Mouse (Mus musculus) brown adipose tissue, adult 24 weeks (tissue): Measurements from ENCODE around the gene Adh1. TPM values are rescaled to one million over a fixed set of nuclear protein-coding genes. Genes with fewer than 3 reads are reported as not detected.

Source experiments
- H3K27ac ChIP-seq: fragments of 200-500 bp; replicated peaks from 2 replicates; pipeline ENCODE4 v1.5.1; 2012; ENCODE audit warnings: low read depth, mild to moderate bottlenecking, low read length
- H3K4me1 ChIP-seq: fragments of 200-500 bp; 2 replicates; pipeline ENCODE4 v1.6.1; 2012; ENCODE audit warnings: low read length, mixed read lengths; ENCODE audit not compliant: control insufficient read depth, insufficient read depth, insufficient read length
- H3K4me3 ChIP-seq: fragments of 200-500 bp; 2 replicates; pipeline ENCODE4 v1.5.1; 2012; ENCODE audit warnings: low read depth, mild to moderate bottlenecking, low read length, moderate library complexity; ENCODE audit not compliant: insufficient read depth
- polyA plus RNA-seq: library from polyadenylated mRNA; stranded (reverse); fragments of >200 nt; gene quantifications from 2 replicates; pipeline ENCODE4 v1.2.4, GENCODE M21; 2012; ENCODE audit not compliant: missing spikeins, insufficient read depth, insufficient read length

Adh1 gene
- polyA plus RNA-seq, 1 experiment, result 171 TPM

DNA sequence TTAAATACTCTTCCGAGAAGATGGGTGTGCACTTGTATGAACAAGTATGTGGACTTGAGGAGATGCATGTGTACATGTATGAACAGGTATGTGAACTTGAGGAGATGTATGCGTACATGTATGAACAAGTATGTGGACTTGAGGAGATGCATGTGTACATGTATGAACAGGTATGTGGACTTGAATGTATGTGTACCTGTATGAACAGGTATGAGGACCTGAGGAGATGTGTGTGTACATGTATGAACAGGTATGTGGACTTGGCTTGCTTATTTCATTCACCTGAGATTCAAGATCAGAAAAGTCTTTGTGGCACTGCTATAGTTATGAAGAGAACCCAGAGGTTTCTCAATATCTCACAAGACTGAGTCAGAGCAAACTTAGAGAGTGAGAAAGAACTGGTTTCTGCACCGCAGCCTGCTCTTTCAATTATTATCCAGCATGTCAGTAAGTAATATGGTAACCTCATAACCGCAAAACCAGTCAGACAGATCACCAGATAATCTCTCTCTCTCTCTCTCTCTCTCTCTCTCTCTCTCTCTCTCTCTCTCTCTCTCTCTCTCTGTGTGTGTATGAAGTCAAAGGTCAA lies 30.8 kb downstream of the Adh1 start:
- Histone ChIP-seq H3K4me1 (no peaks in the 10 kb centered on the region), H3K27ac (no peak overlapping the region), H3K4me3 (no peak overlapping the region)

DNA sequence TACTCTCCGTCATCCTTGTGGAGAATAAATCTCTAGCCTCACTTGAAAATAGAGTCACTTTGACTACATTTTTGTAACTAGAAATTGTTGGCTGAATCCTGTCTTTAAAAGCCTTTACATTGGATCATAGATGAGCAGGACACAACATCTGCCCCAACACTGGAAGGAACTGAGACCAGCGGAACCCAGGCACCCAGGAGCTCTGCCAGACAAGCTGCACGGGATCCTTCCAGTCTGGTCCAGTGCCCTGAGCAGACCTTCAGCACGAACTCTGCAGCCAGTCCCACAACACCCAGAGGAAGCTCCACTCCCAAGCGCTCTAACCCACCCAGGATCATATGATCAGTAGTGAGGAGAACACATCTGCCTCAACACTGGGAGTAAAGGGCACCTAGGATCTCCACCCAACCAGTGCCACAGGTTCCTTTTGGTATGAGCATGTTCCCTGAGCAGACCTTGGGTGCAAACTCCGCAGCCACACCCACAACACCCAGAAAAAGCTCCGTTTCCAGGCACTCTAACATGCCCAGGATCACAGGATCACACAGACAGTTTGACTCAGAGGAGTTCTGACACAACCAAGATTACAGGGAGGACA lies 32.6 kb downstream of the Adh1 start:
- Histone ChIP-seq H3K4me3 (no peak overlapping the region), H3K4me1 (no peaks in the 10 kb centered on the region), H3K27ac (no peak overlapping the region)

DNA sequence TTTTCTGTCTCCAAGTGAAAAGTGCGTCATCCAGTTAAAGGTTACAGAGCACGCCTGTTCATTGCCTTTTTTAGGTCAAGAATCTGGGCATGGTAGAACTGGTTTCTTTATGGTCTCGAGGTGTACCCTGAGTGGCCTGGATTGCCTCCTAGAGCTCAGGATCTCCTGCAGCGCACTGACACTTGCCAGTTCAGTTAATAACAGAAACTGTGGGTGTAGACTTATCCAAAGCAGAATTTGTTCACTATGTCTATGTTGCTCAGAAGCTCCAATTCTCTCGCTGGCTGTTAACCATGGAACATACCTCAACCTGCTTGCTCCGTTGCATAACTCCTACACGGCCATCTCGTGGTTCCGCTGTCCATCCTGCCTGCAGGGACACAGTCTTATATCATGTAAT lies 39.3 kb downstream of the Adh1 start:
- peaks cover 7% of the 10 kb centered on the region; the same call in 1 of the 2 replicates for H3K4me1 ChIP-seq
- no peak overlapping the region for H3K4me3 ChIP-seq
- no peak overlapping the region for H3K27ac ChIP-seq

DNA sequence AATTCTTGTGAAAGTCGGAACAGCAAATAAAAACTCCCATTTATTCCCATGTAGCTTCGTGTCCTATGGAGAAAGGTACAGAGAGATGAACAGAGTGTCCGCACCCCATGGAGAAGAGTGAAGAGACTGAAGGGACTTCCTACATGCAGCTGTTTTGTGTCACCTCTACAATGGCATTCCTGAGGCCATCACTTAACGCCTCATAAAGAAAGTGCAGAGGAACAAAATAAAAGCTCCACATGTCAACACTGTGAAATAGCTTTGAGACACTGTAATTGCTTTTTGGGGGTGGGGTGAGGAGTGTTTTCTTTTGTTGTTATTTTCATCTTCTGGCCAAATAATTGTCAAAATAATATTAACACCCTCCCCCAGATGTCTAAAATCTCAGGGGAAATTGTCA lies 41.9 kb downstream of the Adh1 start:
- H3K4me1 ChIP-seq, result peaks cover 7% of the 10 kb centered on the region; the same call in 1 of the 2 replicates
- H3K27ac ChIP-seq, result no peak overlapping the region
- H3K4me3 ChIP-seq, result no peak overlapping the region

DNA sequence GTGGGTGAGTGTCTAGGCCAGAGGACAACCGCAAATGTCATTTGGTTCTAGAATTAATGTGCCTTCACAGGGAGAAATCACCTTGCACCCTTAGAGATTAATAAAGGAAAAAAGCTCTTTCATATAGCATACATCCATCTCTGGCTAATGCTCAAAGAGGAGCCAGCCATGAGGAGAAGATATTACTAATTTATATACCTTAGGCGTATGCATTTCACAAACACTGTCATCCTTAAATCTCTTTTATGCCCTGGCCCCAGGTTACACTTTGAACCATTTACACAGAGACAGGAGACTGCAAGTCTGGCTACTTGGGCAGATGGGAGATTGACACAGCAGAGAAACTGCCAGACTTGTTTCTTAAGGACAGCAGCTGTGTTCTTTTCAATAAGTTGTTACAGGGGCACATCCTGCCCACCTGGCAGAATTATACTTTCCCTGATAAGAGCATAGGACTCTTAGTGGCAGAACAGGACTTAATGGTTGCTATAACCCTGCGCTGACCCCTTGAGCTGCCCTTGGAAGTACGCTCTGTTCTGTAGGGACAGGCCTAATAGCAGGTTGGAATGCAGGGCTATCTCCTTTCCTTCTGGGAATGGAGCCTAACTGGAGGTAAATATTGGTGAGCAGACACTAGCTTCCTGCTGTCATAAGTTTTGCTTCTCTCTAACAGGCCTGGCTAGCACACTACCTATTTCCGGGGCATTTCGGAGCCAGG lies 43.1 kb downstream of the Adh1 start:
- H3K4me1 ChIP-seq, result peaks cover 7% of the 10 kb centered on the region; the same call in 1 of the 2 replicates
- H3K27ac ChIP-seq, result peak overlapping the region; percentile 55
- H3K4me3 ChIP-seq, result no peak overlapping the region

DNA sequence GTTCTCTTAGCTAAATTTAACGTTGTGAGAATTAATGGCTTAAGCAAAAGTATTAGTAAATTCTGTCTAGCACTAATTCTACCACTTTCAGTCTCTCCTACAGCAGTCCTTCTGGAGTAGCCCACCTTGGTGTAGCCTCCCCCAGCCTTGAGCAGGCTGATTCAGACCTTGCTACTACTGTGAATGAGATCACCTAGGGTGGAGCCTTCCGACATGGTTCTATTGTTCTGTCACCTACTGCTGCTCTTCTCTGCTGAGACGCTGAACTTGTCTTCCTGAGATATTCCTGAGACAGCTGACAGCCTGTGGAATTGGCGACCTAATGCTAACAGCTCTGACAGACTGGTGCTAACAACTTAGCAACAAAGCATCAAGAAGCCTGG lies 43.7 kb downstream of the Adh1 start:
- H3K27ac ChIP-seq, result no peak overlapping the region; the same call in none of the 2 replicates
- H3K4me1 ChIP-seq, result peaks cover 7% of the 10 kb centered on the region; the same call in 1 of the 2 replicates
- H3K4me3 ChIP-seq, result no peak overlapping the region

DNA sequence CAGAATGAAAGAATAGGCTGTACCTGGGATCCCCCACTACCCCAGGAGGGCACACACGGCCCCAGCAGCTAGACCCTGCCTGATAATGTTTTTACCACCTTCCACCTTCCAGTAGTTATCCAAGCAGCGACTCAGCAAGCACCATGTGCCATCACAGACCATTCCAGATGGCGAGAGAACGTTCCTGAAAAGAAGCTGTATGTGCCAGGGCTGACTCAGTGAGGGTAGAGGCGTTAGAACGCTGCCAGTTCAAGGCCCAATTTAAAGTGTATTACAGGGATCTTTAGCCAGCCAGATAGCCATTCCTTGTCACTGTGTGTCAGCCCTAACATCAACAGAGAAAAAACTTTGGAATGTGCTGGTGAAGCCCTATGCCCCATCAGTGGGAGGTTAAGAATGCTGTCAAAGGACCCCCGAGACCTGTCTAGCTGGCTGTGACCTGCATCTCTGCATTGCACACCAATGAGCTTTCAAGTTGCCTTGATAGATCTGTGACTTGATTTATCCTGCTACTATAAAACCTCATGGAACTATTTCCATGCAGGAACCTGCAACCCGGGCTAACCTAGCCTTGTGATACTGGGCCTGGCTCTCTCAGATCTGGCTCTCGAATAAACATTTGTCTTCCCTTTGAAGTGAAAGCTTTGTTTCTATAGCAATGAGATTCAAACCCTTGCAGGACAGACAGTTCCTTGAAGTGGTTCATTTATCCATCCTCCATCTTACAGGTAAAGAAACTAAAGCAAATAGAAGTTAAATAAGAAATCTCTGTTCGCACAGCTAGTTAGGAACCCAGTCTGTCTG lies 44.9 kb downstream of the Adh1 start:
- no peak overlapping the region for H3K27ac ChIP-seq
- H3K4me1 ChIP-seq, result peaks cover 7% of the 10 kb centered on the region; the same call in 1 of the 2 replicates
- no peak overlapping the region for H3K4me3 ChIP-seq

DNA sequence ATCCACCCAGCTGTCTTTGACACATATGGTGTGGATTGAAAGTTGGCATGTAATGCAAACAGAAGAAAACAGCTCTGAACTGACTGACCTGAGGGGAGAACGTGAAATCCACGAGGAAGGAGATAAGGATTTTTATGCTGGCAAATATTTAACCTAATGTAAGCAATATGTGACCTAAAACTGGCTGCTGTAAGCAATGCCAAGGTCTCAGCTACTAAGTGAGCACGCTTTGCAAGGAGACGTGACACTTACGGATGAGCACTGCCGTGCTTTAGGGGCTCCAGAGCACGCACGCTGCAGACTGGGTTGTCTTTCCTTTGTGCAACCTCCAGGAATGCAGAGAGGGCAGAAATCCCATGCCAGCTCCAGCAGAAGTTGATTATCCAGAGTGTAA lies 45.5 kb downstream of the Adh1 start:
- no peak overlapping the region for H3K27ac ChIP-seq

DNA sequence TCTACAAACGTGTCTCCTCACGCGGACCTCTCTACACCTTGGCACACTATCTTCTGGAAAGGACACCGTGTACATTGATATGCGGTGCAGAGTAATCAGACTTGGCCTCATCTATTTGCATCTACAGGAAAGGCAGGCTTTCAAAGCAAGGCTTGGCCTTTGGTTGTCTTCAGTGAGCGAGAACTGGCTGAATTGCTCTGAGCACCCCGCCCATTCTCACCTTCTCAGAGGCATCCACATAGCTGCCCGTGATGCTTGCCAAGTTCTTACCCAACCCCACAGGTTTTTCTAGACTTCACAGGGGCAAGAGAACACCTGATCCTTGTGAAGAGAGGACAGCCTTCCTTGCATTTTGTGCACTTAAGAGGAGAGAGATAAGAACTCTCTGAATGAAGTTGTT lies 49.1 kb downstream of the Adh1 start:
- Histone ChIP-seq H3K4me1 (peaks cover 2% of the 10 kb centered on the region; the same call in 1 of the 2 replicates), H3K4me3 (no peak overlapping the region), H3K27ac (no peak overlapping the region)

More for the DNA sequence above, 45.5 kb downstream of the Adh1 start:
- H3K4me3 ChIP-seq, result no peak overlapping the region
- peaks cover 7% of the 10 kb centered on the region; the same call in 1 of the 2 replicates for H3K4me1 ChIP-seq

DNA sequence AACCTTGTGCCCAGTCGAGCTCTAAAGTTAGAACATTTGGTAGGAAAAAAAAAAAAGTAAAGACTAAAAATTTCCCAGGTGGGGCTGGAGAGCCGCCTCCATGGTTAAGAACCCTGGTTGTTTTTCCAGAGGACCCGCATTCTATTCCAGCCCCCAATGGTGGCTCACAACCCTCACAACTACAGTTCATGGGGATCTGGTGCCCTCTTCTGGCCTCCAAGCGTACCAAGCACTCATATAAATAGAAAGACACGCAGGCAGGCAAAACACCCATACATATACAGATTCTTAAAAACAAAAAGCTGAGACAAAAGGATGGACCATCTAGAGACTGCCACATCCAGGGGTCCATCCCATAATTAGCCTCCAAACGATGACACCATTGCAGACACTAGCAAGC lies 50.2 kb downstream of the Adh1 start:
- no peak overlapping the region for H3K4me3 ChIP-seq
- H3K27ac ChIP-seq, result no peak overlapping the region
- peaks cover 2% of the 10 kb centered on the region; the same call in 1 of the 2 replicates for H3K4me1 ChIP-seq

DNA sequence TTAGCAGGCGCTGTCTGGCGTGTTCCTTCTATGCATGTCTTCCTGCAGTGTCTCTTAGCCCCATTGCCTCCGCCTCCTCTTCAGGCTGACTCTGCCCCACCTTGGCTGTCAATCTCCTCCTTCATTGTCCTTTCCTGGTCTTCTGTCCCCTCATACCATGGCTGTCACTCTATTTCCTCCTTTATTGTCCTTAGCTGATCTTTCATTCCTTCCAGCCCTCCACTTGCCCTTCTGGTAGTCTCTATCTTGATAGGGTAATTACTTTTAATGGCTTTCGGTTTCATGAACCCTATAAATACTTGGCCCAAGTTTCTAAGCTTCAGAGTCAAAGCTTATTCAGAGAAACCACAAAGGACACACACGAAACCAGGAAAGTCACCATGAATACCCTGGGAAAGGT lies 52.2 kb downstream of the Adh1 start, which contains the start of gene Adh6a:
Gene Adh6a, plus strand, starts transcription at position 322 of the 400 bp plus-strand sequence.
- Histone ChIP-seq H3K27ac (no peak within 1 kb of the TSS), H3K4me1 (peaks cover 2% of the 10 kb centered on the region; the same call in 1 of the 2 replicates), H3K4me3 (no peak within 1 kb of the TSS)

DNA sequence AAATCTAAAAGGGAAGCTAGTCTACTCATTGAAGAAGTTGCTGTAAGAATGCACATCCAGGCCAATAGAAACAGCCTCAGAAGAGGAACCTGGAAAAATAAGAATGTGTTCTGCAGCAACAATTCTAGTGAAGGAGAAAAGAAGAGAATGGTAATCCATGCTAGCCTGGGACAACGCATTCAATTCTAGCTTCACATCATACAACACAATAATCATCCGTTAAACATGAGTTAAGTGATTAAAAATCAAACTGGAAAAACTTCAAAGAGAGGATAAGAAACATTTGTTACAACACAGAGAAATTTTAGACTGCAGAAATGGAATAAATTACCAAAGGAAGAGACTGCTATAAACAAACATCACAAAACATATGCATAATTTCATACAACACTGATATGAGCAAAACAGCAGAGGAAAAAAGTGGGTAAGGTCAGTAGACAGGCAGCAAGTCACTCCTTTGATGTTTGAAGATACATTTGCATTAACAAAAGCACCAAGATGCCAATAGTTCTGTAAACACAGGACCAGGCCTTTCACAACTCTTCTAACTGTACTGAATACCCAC lies 56.2 kb downstream of the Adh1 start:
- Histone ChIP-seq H3K4me1 (peaks cover 2% of the 10 kb centered on the region; the same call in 1 of the 2 replicates), H3K4me3 (no peak overlapping the region), H3K27ac (no peak overlapping the region)

DNA sequence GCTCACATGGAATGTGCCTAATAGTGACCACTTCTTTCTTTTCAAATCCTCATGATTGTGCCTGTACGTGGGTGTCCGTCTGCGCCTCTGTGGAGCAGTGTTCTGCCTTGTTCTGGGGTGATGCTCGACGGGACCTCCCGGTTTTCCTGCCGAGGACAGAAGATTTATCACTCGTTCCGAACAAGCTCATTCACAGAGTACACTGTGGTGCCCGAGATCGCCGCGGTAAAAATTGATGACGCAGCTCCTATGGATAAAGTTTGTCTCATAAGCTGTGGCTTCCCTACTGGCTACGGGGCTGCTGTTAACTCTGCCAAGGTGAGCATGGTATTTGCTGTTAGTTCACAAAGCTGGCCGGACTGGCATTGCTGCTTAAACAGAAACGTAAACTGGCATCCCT lies 64.2 kb downstream of the Adh1 start:
- Histone ChIP-seq H3K4me3 (no peak overlapping the region), H3K4me1 (no peaks in the 10 kb centered on the region), H3K27ac (no peak overlapping the region)

DNA sequence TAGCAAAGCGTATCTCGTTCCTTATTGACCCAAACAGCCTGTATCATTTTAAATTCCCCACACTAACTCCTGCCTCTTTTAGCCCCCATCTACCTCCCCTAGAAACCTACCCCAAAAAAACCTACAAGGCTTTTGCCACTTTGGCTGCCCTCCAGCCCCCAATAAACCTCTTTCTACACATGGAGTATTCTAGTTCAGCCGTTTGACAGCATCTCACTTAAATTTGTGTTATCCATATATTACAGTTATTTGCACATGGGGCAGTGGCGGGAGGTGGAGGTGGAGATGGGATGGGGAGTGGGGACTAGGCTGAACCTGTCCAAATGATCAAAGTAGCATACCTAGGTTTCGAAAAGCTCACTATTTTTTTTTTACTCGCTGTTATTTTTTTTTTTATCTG lies 64.7 kb downstream of the Adh1 start:
- H3K4me3 ChIP-seq, result no peak overlapping the region
- H3K4me1 ChIP-seq, result no peaks in the 10 kb centered on the region
- H3K27ac ChIP-seq, result no peak overlapping the region

DNA sequence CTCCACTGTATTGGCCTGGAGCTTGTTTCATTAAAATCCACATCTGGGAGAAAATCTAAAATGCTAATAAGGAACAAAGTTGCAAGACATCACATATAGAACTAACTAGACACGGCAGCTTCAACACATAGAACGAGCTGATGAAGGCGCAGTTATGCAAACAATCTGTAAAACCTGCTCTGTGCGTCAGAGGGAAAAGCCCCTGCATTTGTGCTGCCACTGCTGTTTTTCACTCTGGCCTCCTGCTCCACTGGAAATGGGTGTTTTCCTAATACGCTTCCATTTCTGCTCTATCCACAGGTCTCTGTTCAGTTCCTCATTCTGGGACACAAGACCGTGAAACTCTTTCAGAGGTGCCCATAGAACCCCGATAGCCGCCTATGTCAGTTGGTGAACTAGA lies 73.1 kb downstream of the Adh1 start:
- Histone ChIP-seq H3K27ac (no peak overlapping the region), H3K4me1 (no peaks in the 10 kb centered on the region), H3K4me3 (no peak overlapping the region)
